Mouse (Mus musculus) cerebellum, adult 11-12 months (tissue): ENCODE results near the gene Rasgef1c.

Source experiments
- DNase-seq: peaks from one replicate; pipeline ENCODE4 v3.0.0; 2022

Rasgef1c gene

DNA sequence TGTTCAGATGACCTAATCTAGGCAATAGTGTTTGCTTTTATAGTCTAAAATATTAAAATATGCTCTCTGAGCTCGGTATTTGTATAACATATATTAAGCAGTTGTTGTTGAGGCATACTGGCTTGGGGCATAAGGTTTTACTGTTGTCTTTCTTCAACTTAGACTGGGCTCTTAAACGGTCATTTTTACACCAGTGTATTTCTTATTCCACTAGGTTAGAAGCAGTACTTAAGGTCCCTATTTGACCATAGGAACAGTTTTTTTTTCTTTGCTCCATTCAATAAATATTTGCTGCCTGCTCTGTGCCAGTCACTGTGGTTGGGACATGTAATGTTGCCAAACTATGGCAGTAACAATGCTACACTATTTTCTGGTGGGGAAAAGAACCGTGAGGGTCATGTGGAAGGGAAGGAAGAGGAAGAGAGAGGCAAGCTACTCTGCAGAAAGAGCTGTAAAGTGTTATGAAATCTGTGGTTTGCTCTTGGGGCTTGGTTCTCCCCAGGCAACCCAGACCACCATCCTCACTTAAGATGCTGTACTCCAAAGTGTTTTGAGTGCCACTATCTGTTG is 125.0 kb downstream of the Rasgef1c start:
- no peak for DNase-seq

DNA sequence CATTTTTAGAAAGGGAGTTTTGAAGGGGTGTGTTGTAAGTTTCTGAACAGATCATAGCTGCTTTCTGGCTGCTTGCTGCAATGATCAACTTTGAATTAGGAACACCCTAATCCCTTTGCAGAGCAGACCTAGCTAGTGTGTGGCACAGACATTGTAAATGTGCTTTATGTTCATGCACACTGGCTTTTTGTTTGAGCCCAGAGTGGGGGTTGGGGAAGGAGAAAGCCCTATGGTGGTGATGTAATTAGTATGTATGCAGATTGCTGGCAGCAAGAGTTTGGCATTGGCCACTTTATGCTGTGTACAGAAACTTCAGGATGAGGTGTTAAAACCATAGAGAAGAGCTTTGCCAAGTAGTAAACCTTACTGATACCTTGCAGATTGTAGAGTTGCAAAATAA is 126.8 kb downstream of the Rasgef1c start:
- no peak for DNase-seq
